Mouse (Mus musculus) erythroblast, embryonic 14.5 days (primary cell): ENCODE data around the gene Cdv3. TPM values are rescaled to one million over a fixed set of nuclear protein-coding genes. Genes with fewer than 3 reads are reported as not detected.

ENCODE experiments used
- H3K27me3 ChIP-seq: 2 replicates; pipeline ENCODE4 v1.6.1; 2012; ENCODE audit warnings: inconsistent platforms; ENCODE audit not compliant: control insufficient read depth
- H3K36me3 ChIP-seq: 2 replicates; pipeline ENCODE4 v1.6.1; 2012; ENCODE audit warnings: mild to moderate bottlenecking, inconsistent platforms; ENCODE audit not compliant: control insufficient read depth
- H3K4me1 ChIP-seq: 2 replicates; pipeline ENCODE4 v1.6.1; 2012; ENCODE audit warnings: inconsistent platforms; ENCODE audit not compliant: control insufficient read depth
- H3K4me3 ChIP-seq: replicated peaks from 2 replicates; pipeline ENCODE3; 2012; ENCODE audit warnings: moderate library complexity, mild to moderate bottlenecking, inconsistent platforms
- H3K9me3 ChIP-seq: 2 replicates; pipeline ENCODE4 v1.6.1; 2012; ENCODE audit warnings: low read length, inconsistent platforms, mixed read lengths; ENCODE audit not compliant: control insufficient read depth
- GATA1 ChIP-seq: IDR thresholded peaks from 2 replicates; pipeline ENCODE4 v1.6.1; 2012; ENCODE audit warnings: low read length, inconsistent platforms, mixed read lengths
- TAL1 ChIP-seq: IDR thresholded peaks from 3 replicates; pipeline ENCODE4 v1.6.1; 2012; ENCODE audit warnings: low read length, inconsistent platforms, mixed read lengths
- polyA plus RNA-seq: library from polyadenylated mRNA; stranded (reverse); fragments of >175 nt; gene quantifications from 2 replicates; pipeline ENCODE4 v1.2.3, GENCODE M21; 2012

Gene Cdv3
- polyA plus RNA-seq, 1 experiment, result 8.8 TPM

- no peaks in the 10 kb centered on the region for H3K27me3 ChIP-seq
- no peaks in the 10 kb centered on the region for H3K9me3 ChIP-seq
- no peaks in the 10 kb centered on the region for H3K4me1 ChIP-seq
- H3K36me3 ChIP-seq, result no peaks in the 10 kb centered on the region
- TF ChIP-seq GATA1 (no peak), TAL1 (no peak)
- H3K4me3 ChIP-seq, result no peak overlapping the region
Measured at GRCm38 (mm10) chr9:103389261-103389660, 23.6 kb upstream of the Cdv3 start.

DNA sequence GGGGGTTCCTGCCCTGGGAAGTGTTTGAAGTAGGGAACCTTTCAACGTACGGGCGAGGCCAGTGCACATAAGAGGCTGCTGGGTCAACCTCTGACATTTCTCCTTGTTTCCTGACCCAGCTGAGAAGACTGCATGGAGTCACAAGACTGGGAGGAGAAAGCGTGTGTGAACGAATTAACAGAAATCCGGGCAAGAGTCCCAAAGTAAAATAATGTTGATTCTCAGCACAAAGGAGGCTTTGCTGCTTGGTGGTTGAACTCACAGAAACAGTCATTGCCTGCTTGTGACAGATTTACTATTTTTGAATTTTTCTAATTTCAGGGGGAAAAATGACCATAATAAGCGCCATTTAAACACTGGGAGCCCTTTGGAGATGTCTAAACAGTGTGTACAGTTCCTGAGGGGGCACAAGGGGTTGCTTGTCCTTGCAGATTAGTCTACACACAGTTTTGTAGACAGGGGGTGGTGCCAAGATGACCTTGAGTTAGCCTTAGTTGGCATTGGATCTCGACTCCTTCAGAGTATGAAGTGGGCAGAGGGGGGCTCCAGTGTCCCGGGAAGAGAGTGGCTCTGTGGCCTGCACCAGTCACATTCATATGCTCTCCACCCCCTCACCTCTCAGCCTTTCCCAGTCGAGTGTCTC, 21.5 kb upstream of the Cdv3 start:
- H3K27me3 ChIP-seq, result no peaks in the 10 kb centered on the region
- H3K9me3 ChIP-seq, result no peaks in the 10 kb centered on the region
- H3K4me1 ChIP-seq, result no peaks in the 10 kb centered on the region
- TF ChIP-seq TAL1 (no peak), GATA1 (no peak)
- H3K4me3 ChIP-seq, result no peak overlapping the region
- no peaks in the 10 kb centered on the region for H3K36me3 ChIP-seq

DNA sequence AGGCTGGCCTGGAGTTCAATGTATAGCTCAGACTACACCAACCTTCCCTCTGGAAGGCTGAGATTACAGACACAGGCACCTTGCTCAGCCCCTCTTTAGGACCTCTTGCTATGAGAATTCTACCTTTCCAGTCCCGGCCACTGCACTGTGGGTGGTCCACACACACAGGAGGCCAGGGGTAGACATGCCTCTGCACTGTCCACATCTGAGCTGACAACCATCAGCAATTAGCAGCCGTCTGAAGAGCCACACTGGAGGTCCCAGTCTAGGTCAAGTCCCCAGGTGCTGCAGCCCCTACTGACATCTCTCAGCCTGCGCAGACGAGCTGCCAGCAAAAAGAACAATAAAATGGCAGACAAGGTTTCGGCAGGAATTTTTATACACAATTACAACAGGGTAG, 20.9 kb upstream of the Cdv3 start:
- Histone ChIP-seq H3K4me1 (no peaks in the 10 kb centered on the region), H3K36me3 (no peaks in the 10 kb centered on the region), H3K27me3 (no peaks in the 10 kb centered on the region), H3K4me3 (no peak overlapping the region), H3K9me3 (no peaks in the 10 kb centered on the region)
- TF ChIP-seq GATA1 (no peak), TAL1 (no peak)

DNA sequence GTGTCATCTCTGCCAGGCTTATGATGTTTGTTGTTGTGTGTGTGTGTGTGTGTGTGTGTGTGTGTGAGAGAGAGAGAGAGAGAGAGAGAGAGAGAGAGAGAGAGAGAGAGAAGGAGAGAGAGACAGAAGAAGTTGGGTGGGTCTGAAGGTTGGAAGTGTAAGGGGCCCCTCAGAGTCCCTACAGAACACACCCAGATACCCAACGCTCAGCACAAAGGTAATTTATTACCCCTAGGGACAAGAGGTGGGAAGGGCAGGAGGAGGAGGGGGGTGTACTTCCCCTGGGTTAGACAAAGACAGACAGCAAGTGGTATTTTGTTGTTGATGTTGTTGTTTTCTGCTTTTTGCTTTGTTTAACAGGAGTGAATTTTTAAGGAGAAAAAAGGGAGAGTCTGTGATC, 20.0 kb upstream of the Cdv3 start:
- H3K36me3 ChIP-seq, result no peaks in the 10 kb centered on the region
- no peak for TF ChIP-seq TAL1
- no peak for TF ChIP-seq GATA1
- H3K27me3 ChIP-seq, result no peaks in the 10 kb centered on the region
- H3K9me3 ChIP-seq, result no peaks in the 10 kb centered on the region
- H3K4me3 ChIP-seq, result no peak overlapping the region
- no peaks in the 10 kb centered on the region for H3K4me1 ChIP-seq

- H3K9me3 ChIP-seq, result no peaks in the 10 kb centered on the region
- H3K27me3 ChIP-seq, result no peaks in the 10 kb centered on the region
- no peak for TF ChIP-seq GATA1
- TF ChIP-seq TAL1, result no peak
- H3K36me3 ChIP-seq, result no peaks in the 10 kb centered on the region
- no peak overlapping the region for H3K4me3 ChIP-seq
- no peaks in the 10 kb centered on the region for H3K4me1 ChIP-seq
Measured at GRCm38 (mm10) chr9:103384141-103384796, 18.6 kb upstream of the Cdv3 start.

GRCm38 (mm10) chr9:103383576-103383975, 17.9 kb upstream of the Cdv3 start:
- Histone ChIP-seq H3K4me1 (no peaks in the 10 kb centered on the region), H3K27me3 (no peaks in the 10 kb centered on the region), H3K9me3 (no peaks in the 10 kb centered on the region), H3K4me3 (no peak overlapping the region), H3K36me3 (no peaks in the 10 kb centered on the region)
- TF ChIP-seq GATA1 (no peak), TAL1 (no peak)

DNA sequence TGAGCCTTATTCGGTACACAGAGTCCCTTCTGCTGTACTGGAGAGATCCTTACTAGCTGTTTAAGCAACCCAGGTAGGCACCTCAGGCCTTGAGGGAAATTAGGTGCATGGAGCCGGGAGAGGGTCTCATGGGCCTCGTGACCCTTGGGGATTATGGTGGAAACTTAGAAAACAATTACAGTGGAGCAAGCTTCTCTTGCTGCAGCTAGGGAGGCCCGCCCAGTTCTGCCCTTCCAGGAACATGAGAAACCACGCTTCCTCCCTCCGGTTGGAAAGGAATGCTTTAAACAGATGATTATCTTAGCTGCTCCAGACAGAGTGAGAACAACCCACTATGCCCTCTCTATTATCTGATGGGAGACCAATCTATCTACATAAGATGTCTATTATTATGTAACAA, 17.3 kb upstream of the Cdv3 start:
- H3K4me1 ChIP-seq, result no peaks in the 10 kb centered on the region
- no peaks in the 10 kb centered on the region for H3K9me3 ChIP-seq
- no peaks in the 10 kb centered on the region for H3K27me3 ChIP-seq
- no peaks in the 10 kb centered on the region for H3K36me3 ChIP-seq
- no peak for TF ChIP-seq GATA1
- no peak for TF ChIP-seq TAL1
- H3K4me3 ChIP-seq, result no peak overlapping the region

GRCm38 (mm10) chr9:103380566-103380965, 14.9 kb upstream of the Cdv3 start:
- no peak for TF ChIP-seq TAL1
- TF ChIP-seq GATA1, result no peak
- Histone ChIP-seq H3K36me3 (no peaks in the 10 kb centered on the region), H3K9me3 (no peaks in the 10 kb centered on the region), H3K27me3 (no peaks in the 10 kb centered on the region), H3K4me3 (no peak overlapping the region), H3K4me1 (no peaks in the 10 kb centered on the region)

GRCm38 (mm10) chr9:103379199-103379598, 13.6 kb upstream of the Cdv3 start:
- no peak for TF ChIP-seq GATA1
- no peak for TF ChIP-seq TAL1
- no peaks in the 10 kb centered on the region for H3K9me3 ChIP-seq
- H3K27me3 ChIP-seq, result no peaks in the 10 kb centered on the region; the same call in 1 of the 2 replicates
- no peak overlapping the region for H3K4me3 ChIP-seq
- H3K36me3 ChIP-seq, result no peaks in the 10 kb centered on the region
- H3K4me1 ChIP-seq, result no peaks in the 10 kb centered on the region

DNA sequence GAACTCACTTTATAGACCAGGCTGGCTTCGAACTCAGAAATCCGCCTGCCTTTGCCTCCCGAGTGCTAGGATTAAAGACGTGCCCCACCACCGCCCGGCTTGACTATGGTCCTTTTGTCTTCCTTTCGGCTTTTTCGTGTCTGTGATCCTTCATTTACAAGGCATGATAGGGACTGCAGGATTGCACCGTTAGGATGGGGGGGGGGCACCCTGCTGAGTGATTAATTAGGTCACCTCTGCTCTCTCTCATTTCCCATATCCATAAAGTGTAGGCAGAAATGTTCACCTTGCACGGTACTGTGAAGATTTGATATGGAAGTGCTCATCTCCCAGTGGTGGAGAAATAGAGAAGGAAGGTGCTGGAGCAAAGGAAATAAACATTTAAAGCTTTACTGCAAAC, 13.0 kb upstream of the Cdv3 start:
- H3K27me3 ChIP-seq, result no peaks in the 10 kb centered on the region; the same call in 1 of the 2 replicates
- no peak for TF ChIP-seq TAL1
- TF ChIP-seq GATA1, result no peak
- no peaks in the 10 kb centered on the region for H3K9me3 ChIP-seq
- no peaks in the 10 kb centered on the region for H3K4me1 ChIP-seq
- no peak overlapping the region for H3K4me3 ChIP-seq
- H3K36me3 ChIP-seq, result no peaks in the 10 kb centered on the region
